8 mouse cellular contexts compared by ENCODE assay signal in genomic region chr7:19084277-19084771, GRCm38 (mm10). TPM values are rescaled to one million over a fixed set of nuclear protein-coding genes. Genes with fewer than 3 reads are reported as not detected.
A peak's percentile ranks its signal among the peaks of the same experiment; 100 is the strongest.
DNase-seq lines count a peak whose midpoint lies in the region; ATAC-seq and TF ChIP-seq lines count a peak whose summit lies in the region.

No protein-coding gene starts in this region.

- no peaks in the 10 kb centered on the region for H3K9me3 ChIP-seq in hindbrain, embryonic 10.5 days
- H3K9me3 ChIP-seq in hindbrain, embryonic 13.5 days: no peaks in the 10 kb centered on the region
- no peaks in the 10 kb centered on the region for H3K9me3 ChIP-seq in heart, postnatal 0 days (replicated peaks; ENCODE audit: control insufficient read depth, low read length)

- no peak overlapping the region for H3K4me2 ChIP-seq in hindbrain, embryonic 13.5 days
- peak overlapping the region; percentile 78 for H3K4me2 ChIP-seq in heart, postnatal 0 days (ENCODE audit: low read depth, low read length)

- H3K27me3 ChIP-seq in hindbrain, embryonic 10.5 days (ENCODE audit: insufficient read depth, poor library complexity, severe bottlenecking): peaks cover 12% of the 10 kb centered on the region
- peaks cover 8% of the 10 kb centered on the region for H3K27me3 ChIP-seq in hindbrain, embryonic 13.5 days
- no peaks in the 10 kb centered on the region for H3K27me3 ChIP-seq in Patski
- H3K27me3 ChIP-seq in heart, postnatal 0 days (ENCODE audit: control insufficient read depth, insufficient read depth, low read length): no peaks in the 10 kb centered on the region

- H3K4me1 ChIP-seq in hindbrain, embryonic 10.5 days (replicated peaks): peaks cover 54% of the 10 kb centered on the region
- H3K4me1 ChIP-seq in hindbrain, embryonic 13.5 days (replicated peaks): peaks cover 50% of the 10 kb centered on the region
- peaks cover 48% of the 10 kb centered on the region for H3K4me1 ChIP-seq in heart, postnatal 0 days (ENCODE audit: control insufficient read depth, insufficient read depth)

- POLR2A ChIA-PET in Patski (lab: Charles Lee): interaction anchor here (0.8 to 7.5 kb wide), 5 partner anchors 8 to 36 kb away, joined by 3 to 48 read pairs (median 4); partner anchors contain the start of genes Dmwd and Six5

- in situ Hi-C loops in Patski (cut with MboI; ENCODE audit: low pct_unique_long_range_greater_than_20kb): no loop called here

- no peak for DNase-seq in hindbrain, embryonic 10.5 days (ENCODE audit: low spot score)
- DNase-seq in Patski (ENCODE audit: low read depth, low spot score): no peak
- DNase-seq in heart, postnatal 0 days (ENCODE audit: low spot score): no peak
- DNase-seq in monocyte, adult 2 months (ENCODE audit: low read depth in 1 of 2, low spot score in 2 of 2): peak; percentile 77 to 81
- DNase-seq in right cerebral cortex, postnatal 25 days: no peak
- DNase-seq in cerebellum, adult 9-10 months: no peak
- DNase-seq in urinary bladder, postnatal 25 days (ENCODE audit: low spot score): no peak

- no peak overlapping the region for H3K9ac ChIP-seq in hindbrain, embryonic 13.5 days
- peak overlapping the region; percentile 69 for H3K9ac ChIP-seq in heart, postnatal 0 days (replicated peaks; ENCODE audit: low read depth, low read length)

- H3K27ac ChIP-seq in hindbrain, embryonic 10.5 days: 0 out of 2 replicates have a peak overlapping the region, but pooled peaks have one; percentile 0
- H3K27ac ChIP-seq in hindbrain, embryonic 13.5 days: no peak overlapping the region
- peak overlapping the region; percentile 95 for H3K27ac ChIP-seq in heart, postnatal 0 days (ENCODE audit: low read depth)

- CTCF ChIA-PET in Patski (lab: Charles Lee): interaction anchor here (3.4 to 17.1 kb wide), 2 partner anchors 9 to 10 kb away, joined by 25 to 238 read pairs; partner anchors contain the start of gene Dmwd

- ATAC-seq in hindbrain, embryonic 13.5 days (ENCODE audit: low FRiP score): no peak
- peak; percentile 3 for ATAC-seq in Patski
- ATAC-seq in heart, postnatal 0 days (ENCODE audit: insufficient read depth, low read depth): peak; percentile 3; the same call in 1 of the 2 replicates

- no peak for TF ChIP-seq EP300 in heart, postnatal 0 days (IDR thresholded peaks at IDR 0.05; ENCODE audit: low read depth)

- no peak for TF ChIP-seq CTCF in Patski (IDR thresholded peaks at IDR 0.05)
- TF ChIP-seq CTCF in heart, postnatal 0 days (IDR thresholded peaks at IDR 0.05; ENCODE audit: low read depth): no peak

- peaks cover 82% of the 10 kb centered on the region for H3K36me3 ChIP-seq in hindbrain, embryonic 10.5 days
- H3K36me3 ChIP-seq in hindbrain, embryonic 13.5 days: peaks cover 77% of the 10 kb centered on the region
- peaks cover 51% of the 10 kb centered on the region for H3K36me3 ChIP-seq in heart, postnatal 0 days (replicated peaks; ENCODE audit: control insufficient read depth, insufficient read depth, low read length)

- peak overlapping the region; percentile 26; the same call in 1 of the 2 replicates for H3K4me3 ChIP-seq in hindbrain, embryonic 10.5 days
- no peak overlapping the region for H3K4me3 ChIP-seq in hindbrain, embryonic 13.5 days
- peak overlapping the region; percentile 62 for H3K4me3 ChIP-seq in heart, postnatal 0 days (ENCODE audit: low read depth, low read length)

- 75% methylated on average over 6 of the region's 6 CpGs for WGBS in hindbrain, embryonic 10.5 days
- WGBS in hindbrain, embryonic 13.5 days: 66% methylated on average over 6 of the region's 6 CpGs
- WGBS in heart, postnatal 0 days: 36% methylated on average over 6 of the region's 6 CpGs

RNA-seq across cellular contexts. Expression of gene Dmpk, which starts 0.7 kb away (rescaled TPM):
- 9.9 and 10.2 TPM in 2 replicates for polyA plus RNA-seq in hindbrain, embryonic 10.5 days (2016; fragmentation: Nextera tagmentation; extraction: Ambion mirVana)
- polyA plus RNA-seq in hindbrain, embryonic 13.5 days (2015; fragmentation: Nextera tagmentation; extraction: Ambion mirVana): 9.4 and 11.6 TPM in 2 replicates
- 154 TPM for polyA plus RNA-seq in Patski (2021)
- total RNA-seq in heart, postnatal 0 days (2014; rRNA removed; ENCODE audit: low replicate concordance): 184 and 253 TPM in 2 replicates
- polyA plus RNA-seq in heart, postnatal 0 days (2015; fragmentation: Nextera tagmentation; extraction: Ambion mirVana): 97.0 and 98.5 TPM in 2 replicates

RNA-seq across cellular contexts. Expression of gene Dmwd, which starts 8.3 kb away (rescaled TPM):
- polyA plus RNA-seq in hindbrain, embryonic 10.5 days (2016; fragmentation: Nextera tagmentation; extraction: Ambion mirVana): 16.6 and 20.7 TPM in 2 replicates
- polyA plus RNA-seq in hindbrain, embryonic 13.5 days (2015; fragmentation: Nextera tagmentation; extraction: Ambion mirVana): 25.4 and 25.6 TPM in 2 replicates
- polyA plus RNA-seq in Patski (2021): 73.4 TPM
- 71.6 and 76.4 TPM in 2 replicates for total RNA-seq in heart, postnatal 0 days (2014; rRNA removed; ENCODE audit: low replicate concordance)
- 10.6 and 10.9 TPM in 2 replicates for polyA plus RNA-seq in heart, postnatal 0 days (2015; fragmentation: Nextera tagmentation; extraction: Ambion mirVana)

RNA-seq across cellular contexts. Expression of gene Six5, which starts 10.1 kb away (rescaled TPM):
- 7.4 and 8.4 TPM in 2 replicates for polyA plus RNA-seq in hindbrain, embryonic 10.5 days (2016; fragmentation: Nextera tagmentation; extraction: Ambion mirVana)
- polyA plus RNA-seq in hindbrain, embryonic 13.5 days (2015; fragmentation: Nextera tagmentation; extraction: Ambion mirVana): 2.4 and 2.8 TPM in 2 replicates
- 12.6 TPM for polyA plus RNA-seq in Patski (2021)
- 19.0 and 21.0 TPM in 2 replicates for total RNA-seq in heart, postnatal 0 days (2014; rRNA removed; ENCODE audit: low replicate concordance)
- 3.8 and 4.0 TPM in 2 replicates for polyA plus RNA-seq in heart, postnatal 0 days (2015; fragmentation: Nextera tagmentation; extraction: Ambion mirVana)

RNA-seq across cellular contexts. Expression of gene Rsph6a, which starts 29.8 kb away (rescaled TPM):
- polyA plus RNA-seq in hindbrain, embryonic 10.5 days (2016; fragmentation: Nextera tagmentation; extraction: Ambion mirVana): not detected in 2 replicates
- not detected in 2 replicates for polyA plus RNA-seq in hindbrain, embryonic 13.5 days (2015; fragmentation: Nextera tagmentation; extraction: Ambion mirVana)
- polyA plus RNA-seq in Patski (2021): not detected
- total RNA-seq in heart, postnatal 0 days (2014; rRNA removed; ENCODE audit: low replicate concordance): not detected in 2 replicates
- not detected in 2 replicates for polyA plus RNA-seq in heart, postnatal 0 days (2015; fragmentation: Nextera tagmentation; extraction: Ambion mirVana)

RNA-seq across cellular contexts. Expression of gene Gm4969, which starts 33.8 kb away (rescaled TPM):
- polyA plus RNA-seq in hindbrain, embryonic 10.5 days (2016; fragmentation: Nextera tagmentation; extraction: Ambion mirVana): 1.2 and 1.5 TPM in 2 replicates
- polyA plus RNA-seq in hindbrain, embryonic 13.5 days (2015; fragmentation: Nextera tagmentation; extraction: Ambion mirVana): 2.2 and 3.6 TPM in 2 replicates
- polyA plus RNA-seq in Patski (2021): 0.03 TPM
- 0.19 and 0.69 TPM in 2 replicates for total RNA-seq in heart, postnatal 0 days (2014; rRNA removed; ENCODE audit: low replicate concordance)
- polyA plus RNA-seq in heart, postnatal 0 days (2015; fragmentation: Nextera tagmentation; extraction: Ambion mirVana): 0.21 and 0.38 TPM in 2 replicates

Comparison
In these comparisons a context has a peak if more than half of its experiments do, and no peak if none do; other contexts are left out.
1. DNase-seq: peak in monocyte, adult 2 months (2 of 2); none in hindbrain, embryonic 10.5 days (single experiment), Patski (single experiment), heart, postnatal 0 days (single experiment), right cerebral cortex, postnatal 25 days (single experiment), cerebellum, adult 9-10 months (single experiment) and urinary bladder, postnatal 25 days (single experiment).